Mouse (Mus musculus): ENCODE measurements around the gene Nfkbie. TPM values are rescaled to one million over a fixed set of nuclear protein-coding genes. Genes with fewer than 3 reads are reported as not detected.

Nfkbie gene
- polyA plus RNA-seq, 1 experiment from 2014 or later, result 4.8 TPM

- Histone ChIP-seq H3K36me3 (no peaks in the 10 kb centered on the region), H3K4me3 (replicated peaks) (no peak overlapping the region), H3K27ac (replicated peaks) (no peak overlapping the region), H3K9me3 (replicated peaks) (no peaks in the 10 kb centered on the region), H3K4me2 (no peak overlapping the region), H3K4me1 (no peaks in the 10 kb centered on the region), H3K9ac (replicated peaks) (no peak overlapping the region), H3K27me3 (replicated peaks) (peaks cover 2% of the 10 kb centered on the region)
- ATAC-seq (ENCODE audit: low FRiP score), result no peak
- 78% methylated on average over 15 of the region's 15 CpGs for WGBS
Measured at GRCm38 (mm10) chr17:45606992-45607879, 51.7 kb downstream of the Nfkbie start.

GRCm38 (mm10) chr17:45608396-45608795, 52.9 kb downstream of the Nfkbie start:
- H3K4me1 ChIP-seq, result no peaks in the 10 kb centered on the region
- no peak for ATAC-seq (ENCODE audit: low FRiP score)
- no peak overlapping the region for H3K4me2 ChIP-seq
- no peak overlapping the region for H3K27ac ChIP-seq (replicated peaks)
- H3K9me3 ChIP-seq (replicated peaks), result no peaks in the 10 kb centered on the region
- WGBS, result 93% methylated on average over 4 of the region's 4 CpGs
- no peak overlapping the region for H3K9ac ChIP-seq (replicated peaks)
- H3K4me3 ChIP-seq (replicated peaks), result no peak overlapping the region
- no peaks in the 10 kb centered on the region for H3K36me3 ChIP-seq
- no peaks in the 10 kb centered on the region; the same call in 1 of the 2 replicates for H3K27me3 ChIP-seq (replicated peaks)

- Histone ChIP-seq H3K9ac (replicated peaks) (no peak overlapping the region), H3K36me3 (no peaks in the 10 kb centered on the region), H3K9me3 (replicated peaks) (no peaks in the 10 kb centered on the region), H3K4me3 (replicated peaks) (no peak overlapping the region), H3K4me2 (no peak overlapping the region), H3K27me3 (replicated peaks) (no peaks in the 10 kb centered on the region; the same call in 1 of the 2 replicates), H3K4me1 (no peaks in the 10 kb centered on the region), H3K27ac (replicated peaks) (no peak overlapping the region)
- 44% methylated on average over 5 of the region's 5 CpGs for WGBS
- ATAC-seq (ENCODE audit: low FRiP score), result no peak
Measured at GRCm38 (mm10) chr17:45610144-45610866, 54.8 kb downstream of the Nfkbie start.

- no peak overlapping the region for H3K9ac ChIP-seq (replicated peaks)
- H3K4me2 ChIP-seq, result no peak overlapping the region
- no peak overlapping the region for H3K4me3 ChIP-seq (replicated peaks)
- H3K9me3 ChIP-seq (replicated peaks), result no peaks in the 10 kb centered on the region
- H3K36me3 ChIP-seq, result no peaks in the 10 kb centered on the region
- H3K27ac ChIP-seq (replicated peaks), result no peak overlapping the region
- H3K27me3 ChIP-seq (replicated peaks), result no peaks in the 10 kb centered on the region
- ATAC-seq (ENCODE audit: low FRiP score), result no peak
- WGBS, result 84% methylated on average over 8 of the region's 8 CpGs
- no peaks in the 10 kb centered on the region for H3K4me1 ChIP-seq
Measured at GRCm38 (mm10) chr17:45612008-45612407, 56.5 kb downstream of the Nfkbie start.

Other genes with a start within 250 kb of the Nfkbie start
- gene Cdc5l, start 122.0 kb upstream of the Nfkbie start, polyA plus RNA-seq (2015; fragmentation: Nextera tagmentation; extraction: Ambion mirVana), result 57.1 and 62.0 TPM in 2 replicates
- gene Spats1, start 80.3 kb upstream of the Nfkbie start, polyA plus RNA-seq (2015; fragmentation: Nextera tagmentation; extraction: Ambion mirVana), result 2.1 and 2.9 TPM in 2 replicates
- 18.0 and 19.4 TPM in 2 replicates for gene Aars2, start 48.9 kb upstream of the Nfkbie start, polyA plus RNA-seq (2015; fragmentation: Nextera tagmentation; extraction: Ambion mirVana)
- gene Tcte1, start 32.3 kb upstream of the Nfkbie start, polyA plus RNA-seq (2015; fragmentation: Nextera tagmentation; extraction: Ambion mirVana), result 2.9 and 3.6 TPM in 2 replicates
- gene Tmem151b, start 6.0 kb upstream of the Nfkbie start, polyA plus RNA-seq (2015; fragmentation: Nextera tagmentation; extraction: Ambion mirVana), result 21.2 and 25.6 TPM in 2 replicates
- gene Slc35b2, start 8.2 kb downstream of the Nfkbie start, polyA plus RNA-seq (2015; fragmentation: Nextera tagmentation; extraction: Ambion mirVana), result 86.3 and 99.5 TPM in 2 replicates
- 1,466 and 1,575 TPM in 2 replicates for gene Hsp90ab1, start 17.6 kb downstream of the Nfkbie start, polyA plus RNA-seq (2015; fragmentation: Nextera tagmentation; extraction: Ambion mirVana)
- 42.8 and 77.5 TPM in 2 replicates for gene Slc29a1, start 43.9 kb downstream of the Nfkbie start, polyA plus RNA-seq (2015; fragmentation: Nextera tagmentation; extraction: Ambion mirVana)
- 1.5 and 1.6 TPM in 2 replicates for gene Mymx, start 46.4 kb downstream of the Nfkbie start, polyA plus RNA-seq (2015; fragmentation: Nextera tagmentation; extraction: Ambion mirVana)
- 0.77 and 1.2 TPM in 2 replicates for gene Capn11, start 103.6 kb downstream of the Nfkbie start, polyA plus RNA-seq (2015; fragmentation: Nextera tagmentation; extraction: Ambion mirVana)
- gene Mrpl14, start 130.6 kb downstream of the Nfkbie start, polyA plus RNA-seq (2015; fragmentation: Nextera tagmentation; extraction: Ambion mirVana), result 129 and 132 TPM in 2 replicates
- gene Tmem63b, start 131.2 kb downstream of the Nfkbie start, polyA plus RNA-seq (2015; fragmentation: Nextera tagmentation; extraction: Ambion mirVana), result 123 and 145 TPM in 2 replicates
- 0.40 TPM in 1 of 2 replicates, not detected in the other for gene 1600014C23Rik, start 178.1 kb downstream of the Nfkbie start, polyA plus RNA-seq (2015; fragmentation: Nextera tagmentation; extraction: Ambion mirVana)